Mouse (Mus musculus) small intestine, adult 2 months (tissue): ENCODE results near the gene Kmt2d.

ENCODE experiments used
- CTCF ChIP-seq: fragments of 200-500 bp; IDR thresholded peaks from 2 replicates; pipeline ENCODE4 v1.5.1; 2012; ENCODE audit warnings: low read depth, mild to moderate bottlenecking, control low read depth, inconsistent platforms, low read length, moderate library complexity, mixed read lengths; ENCODE audit not compliant: insufficient replicate concordance, insufficient read length; ENCODE audit errors: extremely low read depth
- POLR2A ChIP-seq: fragments of 200-500 bp; IDR thresholded peaks from 2 replicates; pipeline ENCODE4 v1.6.1; 2012; ENCODE audit warnings: low read depth, mild to moderate bottlenecking, control low read depth, inconsistent platforms, low read length, moderate library complexity

DNA sequence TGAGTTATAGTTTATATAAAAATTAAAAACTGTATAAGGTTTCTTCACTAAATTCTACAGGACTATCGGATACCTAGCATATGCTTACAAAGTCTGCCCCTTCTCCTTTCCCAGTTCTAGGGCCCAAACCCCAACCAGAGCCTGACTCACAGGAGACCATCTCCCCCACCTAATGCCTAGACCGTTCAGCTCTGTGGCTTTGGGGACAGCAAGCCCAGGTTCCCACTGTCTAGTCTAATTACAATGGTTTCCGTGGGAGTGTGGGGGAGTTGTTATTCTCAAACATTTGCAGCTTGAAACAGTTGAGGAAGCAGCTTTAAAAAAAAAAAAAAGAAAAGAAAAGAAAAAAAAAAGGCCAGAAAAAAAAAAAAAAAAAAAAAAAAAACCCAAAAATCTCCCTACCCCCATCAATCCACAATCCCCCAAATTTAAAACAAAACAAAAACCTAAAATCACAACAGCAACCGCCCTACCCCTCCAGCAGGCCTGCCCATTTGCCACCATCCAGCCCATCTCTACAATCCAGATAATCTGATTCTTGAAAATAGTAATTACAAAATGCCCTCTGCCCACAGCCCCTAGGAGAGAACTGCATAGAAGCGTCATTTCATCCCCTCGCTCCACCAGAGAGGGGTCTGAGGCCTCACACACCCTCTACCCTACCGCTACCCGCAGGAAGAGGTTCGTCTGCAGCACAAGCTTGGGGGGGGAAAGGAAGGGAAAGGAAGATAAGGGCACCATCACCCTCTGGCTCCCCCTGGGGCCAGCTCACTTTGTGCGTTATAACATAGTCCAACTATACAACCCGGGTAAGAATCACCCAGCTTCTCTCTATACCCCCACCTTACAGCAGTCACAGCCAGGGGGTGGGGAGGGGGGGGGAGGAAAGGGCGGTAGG is 38.6 kb downstream of the Kmt2d start:
- TF ChIP-seq CTCF (no peak), POLR2A (no peak)
